Mouse (Mus musculus): ENCODE measurements around the gene Dll1.

DNA sequence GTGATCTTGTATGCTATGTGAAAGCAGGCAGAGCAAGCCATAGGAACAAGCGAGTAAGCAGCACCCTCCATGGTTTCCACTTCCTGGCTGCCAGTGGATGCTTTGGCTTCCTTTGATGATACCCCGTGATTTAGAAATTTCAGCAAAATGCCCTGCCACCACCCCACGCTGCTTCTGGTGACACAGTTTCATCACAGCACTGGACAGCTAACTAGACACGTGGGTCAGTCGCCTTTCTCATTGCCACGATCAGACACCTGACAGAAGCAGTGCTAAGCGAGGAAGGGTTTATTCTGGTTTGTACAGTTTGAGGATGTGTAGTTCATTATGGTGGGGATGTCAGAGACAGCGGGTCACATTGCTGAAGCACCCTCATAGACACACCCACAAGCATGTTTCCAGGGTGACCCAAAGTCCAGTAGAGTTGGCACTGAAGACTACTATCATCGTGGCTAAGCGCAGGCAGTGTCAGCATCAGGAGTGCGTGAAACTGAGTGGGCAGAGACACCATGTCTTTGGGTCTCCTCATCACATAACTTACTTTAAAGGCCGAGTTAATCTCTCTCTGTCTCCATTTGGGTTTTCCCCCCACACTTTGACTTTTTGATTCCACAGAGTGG, 40.0 kb upstream of the Dll1 start:
- TF ChIP-seq CTCF (IDR thresholded peaks at IDR 0.05; ENCODE audit: extremely low read depth, insufficient read depth, low read length) (no peak), POLR2A (IDR thresholded peaks at IDR 0.05; ENCODE audit: extremely low read depth, insufficient read depth, low read length) (no peak)
